7 mouse cellular contexts compared by ENCODE assay signal in genomic region chr1:155558012-155558842, GRCm38 (mm10). TPM values are rescaled to one million over a fixed set of nuclear protein-coding genes. Genes with fewer than 3 reads are reported as not detected.
DNase-seq lines count a peak whose midpoint lies in the region; ATAC-seq lines count a peak whose summit lies in the region.

Acbd6 (plus strand) TSS chr1:155558120.

- H3K4me3 ChIP-seq in intestine, embryonic 16.5 days (ENCODE audit: low read length) = peak within 1 kb of the TSS; percentile 94
- peak within 1 kb of the TSS; percentile 94 for H3K4me3 ChIP-seq in midbrain, embryonic 11.5 days (ENCODE audit: low read depth, low read length)

- H3K4me1 ChIP-seq in intestine, embryonic 16.5 days (ENCODE audit: control insufficient read depth, insufficient read depth, low read length) = peaks cover 3% of the 10 kb centered on the region; the same call in 1 of the 2 replicates
- peaks cover 11% of the 10 kb centered on the region for H3K4me1 ChIP-seq in midbrain, embryonic 11.5 days (ENCODE audit: control insufficient read depth, insufficient read depth, low read length)

- peak within 1 kb of the TSS; percentile 75 for H3K27ac ChIP-seq in intestine, embryonic 16.5 days (ENCODE audit: low read length)
- peak within 1 kb of the TSS; percentile 67 for H3K27ac ChIP-seq in midbrain, embryonic 11.5 days (ENCODE audit: low read depth, low read length)

- no peaks in the 10 kb centered on the region for H3K36me3 ChIP-seq in intestine, embryonic 16.5 days (ENCODE audit: control insufficient read depth, insufficient read depth, low read length)
- H3K36me3 ChIP-seq in midbrain, embryonic 11.5 days (ENCODE audit: control insufficient read depth, insufficient read depth, low read length) = no peaks in the 10 kb centered on the region

- intact Hi-C loops in left cerebral cortex, postnatal 36 days (cut with DNase I) = no loop called here

- H3K27me3 ChIP-seq in intestine, embryonic 16.5 days (replicated peaks; ENCODE audit: control insufficient read depth, insufficient read depth, low read length) = no peaks in the 10 kb centered on the region
- no peaks in the 10 kb centered on the region for H3K27me3 ChIP-seq in midbrain, embryonic 11.5 days (ENCODE audit: control insufficient read depth, insufficient read depth, low read length)

- no peaks in the 10 kb centered on the region for H3K9me3 ChIP-seq in intestine, embryonic 16.5 days (ENCODE audit: control insufficient read depth, low read length)
- no peaks in the 10 kb centered on the region for H3K9me3 ChIP-seq in midbrain, embryonic 11.5 days (ENCODE audit: control insufficient read depth, low read length)

- peak within 1 kb of the TSS; percentile 81 for H3K4me2 ChIP-seq in intestine, embryonic 16.5 days (ENCODE audit: low read depth, low read length)
- peak within 1 kb of the TSS; percentile 86 for H3K4me2 ChIP-seq in midbrain, embryonic 11.5 days

- ATAC-seq in intestine, embryonic 16.5 days = peak; percentile 90
- peak; percentile 92 for ATAC-seq in midbrain, embryonic 11.5 days (ENCODE audit: low FRiP score)

- peak within 1 kb of the TSS; percentile 93 for H3K9ac ChIP-seq in intestine, embryonic 16.5 days (ENCODE audit: low read depth, low read length)
- H3K9ac ChIP-seq in midbrain, embryonic 11.5 days (ENCODE audit: low read length) = peak within 1 kb of the TSS; percentile 94

- under 1% methylated on average over 83 of the region's 83 CpGs for WGBS in intestine, embryonic 16.5 days
- WGBS in midbrain, embryonic 11.5 days = under 1% methylated on average over 81 of the region's 83 CpGs

- peak; percentile 67 to 69 for DNase-seq in adrenal gland, adult 18-20 months (ENCODE audit: low spot score in 2 of 2)
- peak; percentile 92 for DNase-seq in embryo, embryonic 11 days
- DNase-seq in gastrocnemius, postnatal 4 days (ENCODE audit: low spot score in 2 of 2) = peak; percentile 53 to 77
- peak; percentile 87 to 88 for DNase-seq in left cerebral cortex, postnatal 36 days (ENCODE audit: low spot score in 2 of 2)
- DNase-seq in midbrain, embryonic 11.5 days (ENCODE audit: low spot score, missing footprints) = peak; percentile 97
- DNase-seq in skeletal muscle tissue, adult 2 months (ENCODE audit: low read depth, low spot score) = peak; percentile 49

RNA-seq across cellular contexts. Expression of gene Acbd6, which starts in this region (rescaled TPM):
- 10 to 100 TPM; 69.0 to 69.7 TPM for total RNA-seq in adrenal gland, adult 18-20 months (2021)
- 10 to 100 TPM; 57.9 to 59.5 TPM for total RNA-seq in gastrocnemius, postnatal 4 days (2021)
- 48.2 and 49.1 TPM in 2 replicates for polyA plus RNA-seq in intestine, embryonic 16.5 days (2015; fragmentation: Nextera tagmentation; extraction: Ambion mirVana)
- total RNA-seq in left cerebral cortex, postnatal 36 days (2021) = 100 to 1,000 TPM; 104 to 106 TPM
- 71.0 and 72.9 TPM in 2 replicates for polyA plus RNA-seq in midbrain, embryonic 11.5 days (2014; fragmentation: Nextera tagmentation; extraction: Ambion mirVana)

Comparison
In these comparisons a context has a peak if more than half of its experiments do, and no peak if none do; other contexts are left out.
1. Peak in every context shown above with its lines: DNase-seq, ATAC-seq, H3K4me3 ChIP-seq and H3K27ac ChIP-seq.